Mouse (Mus musculus): ENCODE measurements around the gene Meis2. TPM values are rescaled to one million over a fixed set of nuclear protein-coding genes. Genes with fewer than 3 reads are reported as not detected.

Gene Meis2
- total and polyA plus RNA-seq, 3 experiments = 3.1 to 9.8 TPM; not detected in 1

DNA sequence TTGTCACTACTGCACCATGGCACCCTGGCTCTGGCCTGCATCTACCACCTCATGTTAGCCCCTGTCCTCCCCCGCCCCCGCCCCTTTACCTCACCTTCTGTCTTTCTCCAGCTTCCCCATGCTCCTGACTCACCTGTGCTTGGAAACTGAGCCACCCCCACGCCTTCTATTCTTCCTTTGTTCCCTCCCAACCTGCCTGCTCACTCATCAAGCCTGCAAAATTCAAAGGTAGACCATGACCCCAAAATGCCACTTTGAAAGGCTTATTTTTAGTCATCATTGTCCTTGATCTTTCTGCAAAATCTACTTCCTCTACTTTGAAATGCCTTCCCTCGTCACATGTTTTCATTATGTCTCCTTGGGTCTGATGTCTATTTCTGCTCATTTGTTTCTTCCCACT is 77.2 kb downstream of the Meis2 start:
- Histone ChIP-seq H3K27me3 (ENCODE audit: control insufficient read depth in 1 of 2, insufficient read depth in 2 of 2, low read length in 2 of 2) (no peaks in the 10 kb centered on the region), H3K4me1 (ENCODE audit: control insufficient read depth in 1 of 2, insufficient read depth in 2 of 2, low read length in 2 of 2) (no peaks in the 10 kb centered on the region), H3K27ac (ENCODE audit: control insufficient read depth, low read depth, low read length) (no peak overlapping the region), H3K9ac (ENCODE audit: control insufficient read depth, low read depth, low read length, poor library complexity, severe bottlenecking) (no peak overlapping the region), H3K4me3 (ENCODE audit: control insufficient read depth in 1 of 2, insufficient read depth in 1 of 2, low read depth in 2 of 2, low read length in 2 of 2) (no peak overlapping the region), H3K79me2 (ENCODE audit: control insufficient read depth, insufficient read depth, low read length, poor library complexity) (no peaks in the 10 kb centered on the region), H3K9me3 (replicated peaks; ENCODE audit: insufficient read depth, low read length) (no peaks in the 10 kb centered on the region), H3K36me3 (ENCODE audit: control insufficient read depth in 1 of 2, insufficient read depth in 2 of 2, low read length in 2 of 2) (no peaks in the 10 kb centered on the region; a peak in 1 of 4 replicates)
- DNase-seq (ENCODE audit: low read depth, low spot score) = no peak
- no peak for TF ChIP-seq ZNF384 (IDR thresholded peaks at IDR 0.05; ENCODE audit: low read depth, low read length)
- no peak for TF ChIP-seq CHD2 (IDR thresholded peaks at IDR 0.05; ENCODE audit: low read length)
- no peak for TF ChIP-seq MYC (IDR thresholded peaks at IDR 0.05; ENCODE audit: low read depth, low read length)
- no peak for TF ChIP-seq MAFK (IDR thresholded peaks at IDR 0.05; ENCODE audit: borderline replicate concordance, low read depth, low read length)
- TF ChIP-seq SMC3 (IDR thresholded peaks at IDR 0.05; ENCODE audit: low read depth, low read length) = no peak
- no peak for TF ChIP-seq HCFC1 (IDR thresholded peaks at IDR 0.05; ENCODE audit: low read depth, low read length)
- TF ChIP-seq NRF1 (IDR thresholded peaks at IDR 0.05; ENCODE audit: insufficient read depth, low read depth, low read length, poor library complexity, severe bottlenecking) = no peak
- no peak for TF ChIP-seq ZC3H11A (IDR thresholded peaks at IDR 0.05; ENCODE audit: low read depth, low read length)
- TF ChIP-seq TCF12 (IDR thresholded peaks at IDR 0.05; ENCODE audit: low read depth, low read length) = no peak
- TF ChIP-seq POLR2A (IDR thresholded peaks at IDR 0.05; ENCODE audit: control insufficient read depth in 1 of 2, insufficient read depth in 1 of 2, low read depth in 1 of 2, low read length in 2 of 2, poor library complexity in 1 of 2) = no peak

DNA sequence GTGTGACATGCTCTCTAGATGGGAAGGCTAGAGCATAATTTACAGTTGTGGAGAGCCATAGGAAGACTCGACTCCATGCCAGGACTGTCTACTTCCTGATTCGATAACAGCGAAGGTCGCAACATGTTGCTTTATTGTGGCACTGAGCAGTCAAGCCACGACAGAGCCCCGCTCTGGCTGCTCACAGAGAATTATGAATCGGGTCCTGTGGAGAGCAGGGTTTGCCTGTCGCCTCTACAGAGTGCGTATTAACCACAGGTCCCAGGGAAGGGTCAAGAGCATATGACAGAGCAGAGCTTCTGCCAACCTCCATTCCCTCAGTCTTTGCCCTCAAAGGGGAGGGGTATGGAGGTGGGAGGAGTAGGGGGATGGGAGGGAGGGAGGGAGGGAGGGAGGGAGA is 80.7 kb downstream of the Meis2 start:
- Histone ChIP-seq H3K9me3 (replicated peaks; ENCODE audit: insufficient read depth, low read length) (no peaks in the 10 kb centered on the region), H3K27me3 (ENCODE audit: control insufficient read depth in 1 of 2, insufficient read depth in 2 of 2, low read length in 2 of 2) (no peaks in the 10 kb centered on the region), H3K4me3 (ENCODE audit: control insufficient read depth in 1 of 2, insufficient read depth in 1 of 2, low read depth in 2 of 2, low read length in 2 of 2) (no peak overlapping the region), H3K4me1 (ENCODE audit: control insufficient read depth in 1 of 2, insufficient read depth in 2 of 2, low read length in 2 of 2) (no peaks in the 10 kb centered on the region), H3K9ac (ENCODE audit: control insufficient read depth, low read depth, low read length, poor library complexity, severe bottlenecking) (no peak overlapping the region), H3K79me2 (ENCODE audit: control insufficient read depth, insufficient read depth, low read length, poor library complexity) (no peaks in the 10 kb centered on the region), H3K27ac (ENCODE audit: control insufficient read depth, low read depth, low read length) (no peak overlapping the region), H3K36me3 (ENCODE audit: control insufficient read depth in 1 of 2, insufficient read depth in 2 of 2, low read length in 2 of 2) (no peaks in the 10 kb centered on the region; a peak in 1 of 4 replicates)
- DNase-seq (ENCODE audit: low read depth, low spot score) = no peak
- TF ChIP-seq RCOR1 (IDR thresholded peaks at IDR 0.05; ENCODE audit: low read depth, low read length) = no peak
- no peak for TF ChIP-seq ZMIZ1 (IDR thresholded peaks at IDR 0.05; ENCODE audit: low read depth, low read length)
- TF ChIP-seq MYC (IDR thresholded peaks at IDR 0.05; ENCODE audit: low read depth, low read length) = no peak
- no peak for TF ChIP-seq MAFK (IDR thresholded peaks at IDR 0.05; ENCODE audit: borderline replicate concordance, low read depth, low read length)
- TF ChIP-seq TBP (IDR thresholded peaks at IDR 0.05; ENCODE audit: low read depth, low read length) = no peak
- no peak for TF ChIP-seq MAZ (IDR thresholded peaks at IDR 0.05; ENCODE audit: low read depth, low read length)
- TF ChIP-seq ZNF384 (IDR thresholded peaks at IDR 0.05; ENCODE audit: low read depth, low read length) = no peak
- no peak for TF ChIP-seq POLR2A (IDR thresholded peaks at IDR 0.05; ENCODE audit: control insufficient read depth in 1 of 2, insufficient read depth in 1 of 2, low read depth in 1 of 2, low read length in 2 of 2, poor library complexity in 1 of 2)
- TF ChIP-seq HCFC1 (IDR thresholded peaks at IDR 0.05; ENCODE audit: low read depth, low read length) = no peak
- TF ChIP-seq USF2 (IDR thresholded peaks at IDR 0.05; ENCODE audit: borderline replicate concordance in 1 of 2, insufficient read depth in 1 of 2, low read depth in 1 of 2, low read length in 2 of 2) = no peak
- TF ChIP-seq USF1 (IDR thresholded peaks at IDR 0.05; ENCODE audit: low read depth, low read length) = no peak
- no peak for TF ChIP-seq POLR2AphosphoS2 (IDR thresholded peaks at IDR 0.05; ENCODE audit: low read length)
- TF ChIP-seq NRF1 (IDR thresholded peaks at IDR 0.05; ENCODE audit: insufficient read depth, low read depth, low read length, poor library complexity, severe bottlenecking) = no peak

All from MEL (cell line).